Mouse (Mus musculus): ENCODE data around the gene Stk24. TPM values are rescaled to one million over a fixed set of nuclear protein-coding genes. Genes with fewer than 3 reads are reported as not detected.
A peak's percentile ranks its signal among the peaks of the same experiment; 100 is the strongest.
"Not testable (repeated sequence)": the region's sequence is repeated elsewhere in the genome, so short reads cannot be mapped to it uniquely, and the experiment has no call there.

Gene Stk24
- polyA plus RNA-seq, 1 experiment from 2014 or later, result 23.3 TPM

- Histone ChIP-seq H3K9ac (replicated peaks; ENCODE audit: low read length) (no peak overlapping the region), H3K4me3 (replicated peaks; ENCODE audit: low read depth, low read length) (no peak overlapping the region), H3K27ac (replicated peaks; ENCODE audit: low read depth, low read length) (no peak overlapping the region), H3K4me1 (ENCODE audit: control insufficient read depth, insufficient read depth, low read length) (no peaks in the 10 kb centered on the region), H3K27me3 (ENCODE audit: control insufficient read depth, insufficient read depth, low read length) (no peaks in the 10 kb centered on the region), H3K9me3 (ENCODE audit: control insufficient read depth, low read length) (0 out of 2 replicates have a peak, but pooled peaks cover 4% of the 10 kb centered on the region), H3K36me3 (ENCODE audit: control insufficient read depth, insufficient read depth, low read length) (no peaks in the 10 kb centered on the region), H3K4me2 (ENCODE audit: low read length) (no peak overlapping the region)
- WGBS, result 92% methylated on average over 10 of the region's 12 CpGs
- ATAC-seq (ENCODE audit: low FRiP score, low TSS enrichment) (no peak), DNase-seq (no peak)
Measured at GRCm38 (mm10) chr14:121416626-121417319, 37.0 kb upstream of the Stk24 start.

DNA sequence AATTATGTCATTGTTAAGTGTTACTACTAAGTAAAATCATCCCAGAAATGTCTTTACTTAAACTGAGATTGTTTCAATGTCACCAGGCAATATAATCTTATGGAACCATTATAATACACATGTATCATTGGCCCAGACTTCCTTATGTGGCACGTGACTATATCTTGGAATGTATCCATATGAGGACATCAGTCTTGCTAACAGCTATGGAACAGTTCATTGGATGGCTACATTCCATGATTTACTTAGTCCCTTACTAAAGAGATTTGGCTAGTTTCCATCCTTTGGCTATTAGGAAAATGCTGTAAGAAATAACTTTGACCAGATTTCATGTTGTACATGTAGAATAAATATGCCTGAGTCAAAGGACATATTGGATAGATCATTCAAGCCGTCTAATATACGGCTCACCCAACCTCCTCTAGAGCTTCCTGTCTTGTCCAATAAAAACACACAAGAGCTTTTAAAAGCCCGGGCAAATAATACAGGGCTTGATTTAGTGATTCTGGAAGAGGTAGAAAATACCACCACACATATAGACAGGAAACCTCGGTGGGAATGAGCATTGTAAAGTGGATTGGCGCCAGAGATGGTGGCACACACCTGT, 34.9 kb upstream of the Stk24 start:
- WGBS, result 91% methylated on average over 6 of the region's 6 CpGs
- H3K9me3 ChIP-seq (ENCODE audit: control insufficient read depth, low read length), result no peaks in the 10 kb centered on the region
- DNase-seq (no peak), ATAC-seq (ENCODE audit: low FRiP score, low TSS enrichment) (no peak)
- no peak overlapping the region for H3K4me2 ChIP-seq (ENCODE audit: low read length)
- no peaks in the 10 kb centered on the region for H3K36me3 ChIP-seq (ENCODE audit: control insufficient read depth, insufficient read depth, low read length)
- no peak overlapping the region for H3K4me3 ChIP-seq (replicated peaks; ENCODE audit: low read depth, low read length)
- no peaks in the 10 kb centered on the region for H3K27me3 ChIP-seq (ENCODE audit: control insufficient read depth, insufficient read depth, low read length)
- no peaks in the 10 kb centered on the region for H3K4me1 ChIP-seq (ENCODE audit: control insufficient read depth, insufficient read depth, low read length)
- no peak overlapping the region for H3K27ac ChIP-seq (replicated peaks; ENCODE audit: low read depth, low read length)
- no peak overlapping the region for H3K9ac ChIP-seq (replicated peaks; ENCODE audit: low read length)

DNA sequence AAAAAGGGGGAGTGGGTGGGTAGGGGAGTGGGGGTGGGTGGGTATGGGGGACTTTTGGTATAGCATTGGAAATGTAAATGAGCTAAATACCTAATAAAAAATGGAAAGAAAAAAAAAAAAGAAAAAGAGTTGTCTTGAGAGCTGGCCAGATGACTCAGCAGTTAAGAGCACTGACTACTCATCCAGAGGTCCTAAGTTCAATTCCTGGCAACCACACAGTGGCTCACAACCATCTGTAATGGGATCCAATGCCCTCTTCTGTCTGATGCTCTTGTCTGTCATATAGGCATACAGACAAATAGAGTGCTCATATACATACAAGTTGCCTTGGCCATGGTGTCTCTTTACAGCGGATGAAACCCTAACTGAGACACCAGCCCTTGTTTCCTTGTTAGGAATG, 33.9 kb upstream of the Stk24 start:
- ATAC-seq (ENCODE audit: low FRiP score, low TSS enrichment); H3K27me3 ChIP-seq (ENCODE audit: control insufficient read depth, insufficient read depth, low read length); H3K4me3 ChIP-seq (replicated peaks; ENCODE audit: low read depth, low read length); DNase-seq; H3K4me2 ChIP-seq (ENCODE audit: low read length); H3K27ac ChIP-seq (replicated peaks; ENCODE audit: low read depth, low read length); H3K9me3 ChIP-seq (ENCODE audit: control insufficient read depth, low read length); H3K36me3 ChIP-seq (ENCODE audit: control insufficient read depth, insufficient read depth, low read length); H3K9ac ChIP-seq (replicated peaks; ENCODE audit: low read length); H3K4me1 ChIP-seq (ENCODE audit: control insufficient read depth, insufficient read depth, low read length): not testable (repeated sequence)
- WGBS, result 97% methylated on average over 1 of the region's 1 CpGs

DNA sequence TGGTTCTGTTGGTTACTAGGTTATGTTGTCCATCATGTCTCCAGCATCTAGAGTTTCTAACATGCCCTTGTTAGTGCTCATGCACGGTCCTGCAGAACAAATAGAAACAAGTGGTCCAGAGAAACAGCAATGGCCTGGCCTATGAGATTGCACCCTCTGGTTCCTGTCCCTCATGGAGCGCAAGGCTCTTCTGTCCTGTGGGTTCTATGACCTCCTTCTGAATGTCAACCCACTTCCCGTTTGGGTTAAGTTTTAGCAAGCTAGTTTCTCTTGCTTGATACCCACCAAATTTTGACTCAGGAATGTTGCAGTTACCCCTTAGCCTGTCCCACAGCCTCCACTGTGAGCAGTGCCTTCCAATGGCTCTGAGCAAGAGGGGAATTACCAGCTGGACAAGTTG, 29.1 kb upstream of the Stk24 start:
- no peak for DNase-seq
- Histone ChIP-seq H3K27ac (replicated peaks; ENCODE audit: low read depth, low read length) (no peak overlapping the region), H3K4me3 (replicated peaks; ENCODE audit: low read depth, low read length) (no peak overlapping the region), H3K4me2 (ENCODE audit: low read length) (no peak overlapping the region), H3K4me1 (ENCODE audit: control insufficient read depth, insufficient read depth, low read length) (no peaks in the 10 kb centered on the region), H3K36me3 (ENCODE audit: control insufficient read depth, insufficient read depth, low read length) (no peaks in the 10 kb centered on the region), H3K9ac (replicated peaks; ENCODE audit: low read length) (no peak overlapping the region), H3K9me3 (ENCODE audit: control insufficient read depth, low read length) (no peaks in the 10 kb centered on the region), H3K27me3 (ENCODE audit: control insufficient read depth, insufficient read depth, low read length) (no peaks in the 10 kb centered on the region)
- ATAC-seq (ENCODE audit: low FRiP score, low TSS enrichment), result no peak
- 91% methylated on average over 3 of the region's 3 CpGs for WGBS

GRCm38 (mm10) chr14:121406943-121407342, 27.1 kb upstream of the Stk24 start:
- H3K27me3 ChIP-seq (ENCODE audit: control insufficient read depth, insufficient read depth, low read length), result no peaks in the 10 kb centered on the region
- H3K36me3 ChIP-seq (ENCODE audit: control insufficient read depth, insufficient read depth, low read length), result no peaks in the 10 kb centered on the region
- H3K9ac ChIP-seq (replicated peaks; ENCODE audit: low read length), result no peak overlapping the region
- no peaks in the 10 kb centered on the region for H3K9me3 ChIP-seq (ENCODE audit: control insufficient read depth, low read length)
- 90% methylated on average over 7 of the region's 7 CpGs for WGBS
- H3K27ac ChIP-seq (replicated peaks; ENCODE audit: low read depth, low read length), result no peak overlapping the region
- ATAC-seq (ENCODE audit: low FRiP score, low TSS enrichment) (no peak), DNase-seq (no peak)
- no peaks in the 10 kb centered on the region for H3K4me1 ChIP-seq (ENCODE audit: control insufficient read depth, insufficient read depth, low read length)
- H3K4me2 ChIP-seq (ENCODE audit: low read length), result no peak overlapping the region
- H3K4me3 ChIP-seq (replicated peaks; ENCODE audit: low read depth, low read length), result no peak overlapping the region

- Histone ChIP-seq H3K27ac (replicated peaks; ENCODE audit: low read depth, low read length) (no peak overlapping the region), H3K4me2 (ENCODE audit: low read length) (peak overlapping the region; percentile 48), H3K4me1 (ENCODE audit: control insufficient read depth, insufficient read depth, low read length) (no peaks in the 10 kb centered on the region), H3K9ac (replicated peaks; ENCODE audit: low read length) (no peak overlapping the region), H3K27me3 (ENCODE audit: control insufficient read depth, insufficient read depth, low read length) (no peaks in the 10 kb centered on the region), H3K4me3 (replicated peaks; ENCODE audit: low read depth, low read length) (peak overlapping the region; percentile 15), H3K9me3 (ENCODE audit: control insufficient read depth, low read length) (no peaks in the 10 kb centered on the region), H3K36me3 (ENCODE audit: control insufficient read depth, insufficient read depth, low read length) (no peaks in the 10 kb centered on the region)
- WGBS, result 57% methylated on average over 15 of the region's 15 CpGs
- ATAC-seq (ENCODE audit: low FRiP score, low TSS enrichment) (no peak), DNase-seq (peak; percentile 7)
Measured at GRCm38 (mm10) chr14:121405546-121405945, 25.7 kb upstream of the Stk24 start.

- Histone ChIP-seq H3K9ac (replicated peaks; ENCODE audit: low read length) (no peak overlapping the region), H3K27me3 (ENCODE audit: control insufficient read depth, insufficient read depth, low read length) (no peaks in the 10 kb centered on the region), H3K36me3 (ENCODE audit: control insufficient read depth, insufficient read depth, low read length) (no peaks in the 10 kb centered on the region), H3K9me3 (ENCODE audit: control insufficient read depth, low read length) (no peaks in the 10 kb centered on the region), H3K27ac (replicated peaks; ENCODE audit: low read depth, low read length) (no peak overlapping the region), H3K4me3 (replicated peaks; ENCODE audit: low read depth, low read length) (peak overlapping the region; percentile 15), H3K4me1 (ENCODE audit: control insufficient read depth, insufficient read depth, low read length) (no peaks in the 10 kb centered on the region), H3K4me2 (ENCODE audit: low read length) (peak overlapping the region; percentile 48)
- ATAC-seq (ENCODE audit: low FRiP score, low TSS enrichment), result peak; percentile 43; the same call in 1 of the 2 replicates
- DNase-seq, result peak; percentile 80
- WGBS, result 38% methylated on average over 12 of the region's 13 CpGs
Measured at GRCm38 (mm10) chr14:121405120-121405519, 25.3 kb upstream of the Stk24 start.

DNA sequence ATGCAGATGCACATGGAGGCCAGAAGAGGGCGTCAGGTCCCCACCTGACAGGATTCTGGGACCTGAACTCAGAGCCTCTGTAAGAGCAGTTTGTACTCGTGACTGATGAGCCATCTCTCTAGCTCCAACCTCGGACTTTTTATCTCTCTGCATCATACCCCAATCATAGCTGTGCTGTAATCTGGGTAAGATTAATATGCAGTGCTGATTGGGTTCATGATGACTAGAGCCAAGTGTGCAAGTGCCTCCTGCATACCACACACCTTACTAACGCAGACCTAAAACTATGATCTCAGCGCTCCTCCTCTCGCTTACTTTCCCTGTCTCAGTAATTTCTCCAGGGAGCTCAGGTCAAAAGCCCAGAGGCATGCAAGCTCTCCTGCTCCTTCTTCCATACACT, 19.9 kb upstream of the Stk24 start:
- Histone ChIP-seq H3K4me1 (ENCODE audit: control insufficient read depth, insufficient read depth, low read length) (no peaks in the 10 kb centered on the region), H3K9ac (replicated peaks; ENCODE audit: low read length) (no peak overlapping the region), H3K9me3 (ENCODE audit: control insufficient read depth, low read length) (no peaks in the 10 kb centered on the region), H3K27me3 (ENCODE audit: control insufficient read depth, insufficient read depth, low read length) (no peaks in the 10 kb centered on the region), H3K27ac (replicated peaks; ENCODE audit: low read depth, low read length) (no peak overlapping the region), H3K4me3 (replicated peaks; ENCODE audit: low read depth, low read length) (no peak overlapping the region), H3K36me3 (ENCODE audit: control insufficient read depth, insufficient read depth, low read length) (no peaks in the 10 kb centered on the region), H3K4me2 (ENCODE audit: low read length) (no peak overlapping the region)
- 85% methylated on average over 6 of the region's 6 CpGs for WGBS
- DNase-seq (no peak), ATAC-seq (ENCODE audit: low FRiP score, low TSS enrichment) (no peak)

DNA sequence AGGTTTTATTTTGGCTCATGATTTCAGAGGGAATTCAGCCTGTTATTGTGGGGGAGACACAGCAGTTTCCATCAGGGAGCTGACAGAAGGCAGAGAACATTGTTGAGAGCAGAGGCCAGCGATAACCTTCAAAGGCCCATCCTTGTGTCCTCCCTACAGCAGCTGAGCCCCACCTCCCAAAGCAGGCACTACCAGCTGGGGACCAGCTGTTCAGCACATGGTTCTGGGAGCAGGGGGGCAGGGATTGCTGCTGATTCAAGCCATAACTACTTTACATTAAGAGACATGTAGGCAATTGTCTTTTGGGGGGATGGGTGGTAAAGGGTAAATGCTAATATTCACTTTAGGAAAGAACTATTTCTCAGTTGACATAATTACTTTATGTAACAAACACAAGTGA, 17.7 kb upstream of the Stk24 start:
- H3K9me3 ChIP-seq (ENCODE audit: control insufficient read depth, low read length), result no peaks in the 10 kb centered on the region
- no peak overlapping the region for H3K9ac ChIP-seq (replicated peaks; ENCODE audit: low read length)
- no peak for ATAC-seq (ENCODE audit: low FRiP score, low TSS enrichment)
- no peak overlapping the region for H3K4me2 ChIP-seq (ENCODE audit: low read length)
- DNase-seq, result no peak
- no peaks in the 10 kb centered on the region for H3K4me1 ChIP-seq (ENCODE audit: control insufficient read depth, insufficient read depth, low read length)
- H3K4me3 ChIP-seq (replicated peaks; ENCODE audit: low read depth, low read length), result no peak overlapping the region
- H3K27me3 ChIP-seq (ENCODE audit: control insufficient read depth, insufficient read depth, low read length), result no peaks in the 10 kb centered on the region
- no peaks in the 10 kb centered on the region for H3K36me3 ChIP-seq (ENCODE audit: control insufficient read depth, insufficient read depth, low read length)
- H3K27ac ChIP-seq (replicated peaks; ENCODE audit: low read depth, low read length), result no peak overlapping the region
- WGBS, result 56% methylated on average over 1 of the region's 1 CpGs

All from midbrain, embryonic 14.5 days (tissue).